Mouse (Mus musculus) layer of hippocampus, postnatal 36 days (tissue): Measurements from ENCODE around the gene Irak2. TPM values are rescaled to one million over a fixed set of nuclear protein-coding genes. Genes with fewer than 3 reads are reported as not detected.

Experiments
- DNase-seq, 2 experiments: peaks; one replicate each; pipeline ENCODE4 v3.0.0; 2022
- total RNA-seq, 2 experiments: library from RNA; stranded (reverse); gene quantifications; 2 replicates each; pipeline ENCODE4 v1.2.3; 2021

The Irak2 gene
- total RNA-seq = 10 to 100 TPM; 15.3 to 24.8 TPM

GRCm38 (mm10) chr6:113638302-113639040 lies at the start of gene Irak2:
Irak2 (plus strand) TSS chr6:113638467.
- DNase-seq = peak; percentile 90 to 92

DNA sequence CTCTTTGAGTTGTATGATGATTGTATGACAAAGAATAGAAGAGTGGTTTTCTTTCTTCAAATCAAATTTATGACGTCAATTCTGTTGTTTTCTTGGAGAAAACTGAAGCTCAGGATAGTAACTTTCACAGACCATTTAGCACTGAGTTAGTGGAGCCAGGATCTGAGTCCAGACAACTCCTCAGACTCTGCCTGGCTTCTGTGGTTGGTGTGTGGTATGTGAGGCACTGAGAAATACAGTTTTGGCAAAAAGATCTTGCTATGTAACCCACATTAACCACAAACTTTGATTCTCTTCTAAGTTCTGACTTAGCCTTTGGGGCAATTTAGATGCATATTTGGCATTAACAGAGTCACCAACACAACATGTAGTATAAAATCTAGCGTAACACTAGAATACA lies 45.6 kb upstream of the Irak2 start:
- DNase-seq = no peak

DNA sequence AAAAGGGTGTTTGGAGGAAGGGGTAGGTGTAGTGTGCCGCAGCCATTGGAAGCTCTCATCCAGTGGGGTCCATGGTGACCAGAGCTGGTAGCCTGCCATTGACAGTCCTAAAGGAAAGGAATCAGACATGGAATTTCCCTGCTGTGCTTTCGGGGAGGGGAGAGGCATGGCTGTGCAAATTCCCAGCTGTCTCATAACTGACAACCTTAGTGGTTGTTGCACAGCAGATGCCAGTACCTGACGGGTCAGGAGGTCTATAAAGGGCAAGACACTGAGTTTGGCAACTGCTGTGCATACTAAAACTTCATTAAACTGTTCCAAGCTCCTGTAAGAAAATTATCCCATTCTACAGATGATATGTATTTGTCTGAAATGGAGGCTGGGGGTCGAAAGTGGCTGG lies 40.3 kb upstream of the Irak2 start:
- DNase-seq = no peak

DNA sequence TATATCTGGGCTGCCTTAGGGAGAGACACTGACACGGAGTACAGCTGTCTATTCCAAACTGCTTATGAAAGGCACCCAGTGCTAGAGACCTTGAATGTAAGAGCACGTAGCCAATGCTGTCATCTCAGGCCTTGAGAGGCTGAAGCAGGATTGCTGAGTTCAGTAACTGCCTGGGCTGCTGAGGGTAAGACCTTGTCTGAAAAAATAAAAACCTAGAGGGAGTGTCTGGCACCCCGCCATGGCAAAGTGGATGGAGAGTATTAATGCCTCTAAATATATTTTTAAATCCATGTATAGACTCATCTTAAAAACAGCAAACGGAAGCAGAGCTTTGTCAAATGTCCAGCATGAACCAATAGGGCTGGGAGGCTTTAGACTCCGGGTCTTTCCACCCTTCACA lies 38.4 kb upstream of the Irak2 start:
- DNase-seq = no peak

DNA sequence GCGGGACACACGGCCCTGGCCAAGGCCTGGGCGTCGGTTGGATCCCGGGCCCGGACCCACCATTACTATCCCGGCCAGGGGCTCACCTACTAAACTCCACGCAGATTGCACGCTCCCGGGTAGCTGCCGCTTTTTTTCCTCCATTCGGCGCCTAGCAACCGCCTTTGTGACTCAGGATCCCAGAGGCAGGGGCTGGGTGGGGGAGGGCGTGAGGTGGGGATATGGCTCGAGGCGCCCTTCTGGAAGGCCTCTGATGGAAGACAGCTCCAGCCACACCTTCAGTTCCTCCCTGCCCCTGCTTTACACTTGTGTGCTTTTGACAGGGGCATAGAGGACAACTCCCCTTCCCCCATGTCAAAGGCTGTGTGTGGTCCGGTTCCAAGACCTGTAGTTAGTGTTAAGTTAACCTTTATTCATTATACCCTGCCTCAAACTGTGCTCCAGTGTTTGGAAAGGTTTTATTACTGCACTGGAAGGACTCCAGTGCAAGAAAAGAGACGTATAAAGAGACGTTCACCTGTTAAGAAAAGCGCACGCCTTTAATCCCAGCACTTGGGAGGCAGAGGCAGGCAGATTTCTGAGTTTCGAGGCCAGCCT lies 37.6 kb upstream of the Irak2 start, which contains the start of gene Fancd2os:
Gene Fancd2os, minus strand, starts transcription at position 173 of the 597 bp plus-strand sequence.
- DNase-seq = no peak

GRCm38 (mm10) chr6:113602821-113603220 lies 35.4 kb upstream of the Irak2 start:
- DNase-seq = no peak

DNA sequence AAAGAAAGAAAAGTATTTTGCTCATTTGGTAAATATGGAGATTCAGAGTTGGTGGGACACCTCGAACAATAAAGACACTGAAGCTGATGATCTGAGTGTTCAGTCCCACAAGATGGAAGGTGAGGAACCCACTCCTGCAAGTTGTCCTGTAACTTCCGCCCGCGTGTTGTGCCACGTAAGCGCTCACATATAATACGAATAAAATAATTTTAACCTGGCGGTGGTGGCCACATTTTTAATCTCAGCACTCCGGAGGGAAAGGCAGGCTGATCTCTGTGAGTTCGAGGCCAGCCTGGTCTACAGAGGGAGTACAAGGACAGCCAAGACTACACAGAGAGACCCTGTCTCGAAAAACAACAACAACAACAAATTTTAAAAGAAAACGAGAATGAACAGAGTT lies 34.3 kb upstream of the Irak2 start:
- DNase-seq = peak in 1 of 2 experiments; percentile 25

- peak; percentile 89 to 90 for DNase-seq
Measured at GRCm38 (mm10) chr6:113604432-113605223, 33.6 kb upstream of the Irak2 start, which contains the start of gene Brk1. Brk1 (plus strand) TSS chr6:113604772.

DNA sequence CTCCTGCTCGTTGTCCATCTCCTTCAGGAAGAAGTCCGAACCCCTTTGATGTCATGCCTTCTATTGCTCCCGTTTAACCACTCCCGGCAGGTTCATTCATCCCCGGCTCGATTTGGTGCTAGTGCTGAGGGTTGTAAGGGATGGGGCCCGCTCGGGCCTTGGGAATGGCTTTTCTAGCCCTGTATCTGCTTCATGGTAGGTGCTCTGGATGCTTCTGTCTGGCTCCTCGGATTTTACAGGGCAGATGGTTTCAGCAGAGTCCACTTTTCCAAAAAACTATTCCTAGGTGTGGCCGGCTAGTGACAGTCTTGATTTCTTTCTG lies 33.1 kb upstream of the Irak2 start:
- no peak for DNase-seq

GRCm38 (mm10) chr6:113608871-113609270 lies 29.4 kb upstream of the Irak2 start:
- no peak for DNase-seq

DNA sequence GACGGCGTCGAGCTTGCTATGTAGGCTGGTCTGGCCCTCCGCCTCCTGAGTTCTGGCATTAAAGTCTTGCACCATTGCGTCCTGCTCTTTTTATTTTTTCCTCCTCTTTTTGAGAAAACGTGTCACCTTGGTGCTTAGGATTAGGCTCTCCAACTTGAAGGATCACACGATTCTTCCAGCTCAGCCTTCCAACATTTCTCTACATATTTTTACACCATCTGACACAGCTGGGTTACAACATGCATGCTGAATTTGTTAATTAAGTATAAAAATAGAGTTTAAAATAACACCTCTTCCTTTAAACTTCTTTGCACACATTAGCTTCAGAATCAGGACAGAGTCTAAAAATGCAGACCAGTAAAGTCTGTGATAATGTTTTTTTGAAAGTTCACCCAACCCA lies 29.0 kb upstream of the Irak2 start:
- DNase-seq = no peak

DNA sequence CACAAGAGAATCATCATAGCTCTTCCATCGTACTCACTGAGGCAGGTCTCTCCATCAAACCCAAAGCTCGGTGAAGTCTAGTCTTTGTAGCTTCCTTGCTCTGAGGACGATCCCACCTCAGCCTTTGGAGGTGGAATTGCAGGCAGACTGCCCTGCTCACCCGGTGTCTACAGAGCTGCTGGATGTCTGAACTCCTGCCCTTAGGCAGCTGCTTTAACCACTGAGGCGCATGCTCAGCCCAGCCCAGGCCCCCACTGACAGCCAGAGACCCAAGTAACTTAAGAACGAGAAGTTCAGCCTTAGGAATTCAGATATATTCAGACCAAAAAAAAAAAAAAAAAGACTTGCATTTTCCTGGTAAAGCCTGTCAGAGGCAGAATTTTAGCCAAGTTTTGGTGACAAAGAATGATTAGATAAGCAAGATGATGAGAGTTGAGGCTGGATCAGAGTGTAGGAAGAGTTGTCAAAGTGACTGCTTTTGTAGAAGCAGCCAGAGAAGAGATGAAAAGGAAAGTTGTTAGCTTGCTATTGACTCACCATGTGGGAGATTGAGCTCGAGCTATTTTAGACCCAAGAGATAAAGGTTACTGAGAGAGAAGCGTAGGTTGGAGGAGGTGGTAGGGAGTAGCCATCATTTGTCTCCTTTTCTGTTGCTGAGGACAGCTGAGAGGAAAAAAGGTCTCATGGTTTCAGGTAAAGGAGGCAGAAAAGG lies 25.9 kb upstream of the Irak2 start:
- DNase-seq = no peak

DNA sequence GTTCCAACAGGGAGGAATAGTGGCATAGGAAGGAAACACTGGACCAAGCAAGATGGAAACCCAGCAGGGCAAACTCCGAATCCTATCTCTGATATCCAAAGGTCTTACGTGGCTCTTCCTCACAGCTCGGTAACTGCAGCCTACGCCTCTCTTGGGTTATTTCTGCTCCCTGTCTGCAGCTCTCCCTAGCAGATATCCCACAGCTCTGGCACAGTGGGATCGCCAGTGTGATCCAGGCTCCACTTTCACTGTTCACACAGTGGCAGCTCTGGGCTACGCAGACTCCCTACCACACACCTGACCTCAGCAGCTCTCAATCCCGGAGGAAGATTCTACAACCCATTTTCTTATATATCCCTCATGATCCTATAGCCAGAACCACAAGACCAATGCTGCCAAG lies 24.1 kb upstream of the Irak2 start:
- DNase-seq = no peak

GRCm38 (mm10) chr6:113614997-113615396 lies 23.3 kb upstream of the Irak2 start:
- peak in 1 of 2 experiments; percentile 37 for DNase-seq

GRCm38 (mm10) chr6:113615489-113615888 lies 22.8 kb upstream of the Irak2 start:
- peak in 1 of 2 experiments; percentile 26 for DNase-seq

- DNase-seq = no peak
Measured at GRCm38 (mm10) chr6:113623386-113623785, 14.9 kb upstream of the Irak2 start.

- DNase-seq = peak; percentile 85 to 87
Measured at GRCm38 (mm10) chr6:113623941-113624751, 14.1 kb upstream of the Irak2 start, which contains the start of gene Vhl. Vhl (plus strand) TSS chr6:113623959.

DNA sequence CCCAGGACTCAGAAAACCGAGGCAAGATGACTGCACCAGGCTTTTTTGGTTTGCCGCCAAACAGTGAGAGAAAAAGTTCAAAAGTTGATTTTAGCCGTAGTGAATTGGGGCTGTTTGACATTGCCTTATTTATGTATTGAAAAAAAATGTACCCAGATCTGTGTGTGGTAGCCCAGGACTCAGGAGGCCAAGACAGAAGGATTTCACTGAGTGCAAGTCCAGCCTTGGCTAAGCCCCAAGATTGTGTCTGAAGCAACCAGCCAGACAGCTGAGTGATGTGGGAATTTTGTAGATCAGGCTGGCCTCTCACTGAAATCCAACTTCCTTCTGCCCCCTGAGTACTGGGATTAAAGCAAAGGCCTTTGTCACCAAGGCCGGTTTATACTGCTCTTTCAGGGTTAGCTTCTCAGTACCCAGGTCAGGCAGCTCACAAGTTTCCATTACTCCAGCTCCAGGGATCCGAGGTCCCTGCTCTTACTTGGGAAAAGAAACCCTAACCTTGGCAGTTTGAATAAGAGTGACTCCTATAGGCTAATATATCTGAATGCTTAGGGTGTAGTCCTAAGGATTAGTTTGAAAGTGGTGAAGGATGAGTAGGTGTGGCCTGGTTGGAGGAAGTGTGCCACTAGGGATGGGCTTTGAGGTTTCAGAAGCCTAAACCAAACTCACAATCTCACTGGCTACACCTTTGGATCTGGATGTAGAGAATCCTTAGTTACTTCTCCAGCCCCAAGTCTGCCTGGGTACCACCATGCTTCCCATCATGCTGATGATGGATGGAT lies 13.1 kb upstream of the Irak2 start:
- no peak for DNase-seq

DNA sequence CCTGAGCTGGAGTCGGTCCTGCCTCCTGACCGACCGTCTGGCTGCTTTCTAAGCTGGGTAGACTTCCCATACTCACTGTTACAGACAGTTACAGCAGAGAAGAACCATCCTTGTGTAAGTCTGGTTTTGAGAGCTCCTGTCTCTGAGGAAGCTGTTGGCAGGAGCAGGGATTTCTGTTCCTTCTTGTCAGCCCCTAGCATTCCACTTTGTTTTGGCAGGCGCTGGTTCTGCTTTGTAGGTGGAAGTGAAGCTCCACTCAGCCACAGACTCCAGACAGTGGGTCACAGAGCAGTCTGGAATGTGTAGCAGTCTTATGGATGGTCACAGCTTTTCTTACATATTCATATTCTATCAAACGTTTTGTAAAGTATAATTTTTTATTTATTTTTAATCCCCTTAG lies 7.9 kb upstream of the Irak2 start:
- no peak for DNase-seq

- DNase-seq = no peak
Measured at GRCm38 (mm10) chr6:113632863-113633262, 5.4 kb upstream of the Irak2 start.

- DNase-seq = no peak
Measured at GRCm38 (mm10) chr6:113639201-113639600, 934 bp downstream of the Irak2 start.
